Mouse (Mus musculus) regulatory T cell (primary cell): ENCODE data around the gene Pdia2.
"Not testable (repeated sequence)": the region's sequence is repeated elsewhere in the genome, so short reads cannot be mapped to it uniquely, and the experiment has no call there.

ENCODE experiments used
- in situ Hi-C: fragments of 300-600 bp; cut with MboI, MseI; formaldehyde crosslinking; loops from one replicate; pipeline ENCODE4 v1.15.1; 2025; ENCODE audit warnings: high pct_unique_total_duplicates

Gene Pdia2

DNA sequence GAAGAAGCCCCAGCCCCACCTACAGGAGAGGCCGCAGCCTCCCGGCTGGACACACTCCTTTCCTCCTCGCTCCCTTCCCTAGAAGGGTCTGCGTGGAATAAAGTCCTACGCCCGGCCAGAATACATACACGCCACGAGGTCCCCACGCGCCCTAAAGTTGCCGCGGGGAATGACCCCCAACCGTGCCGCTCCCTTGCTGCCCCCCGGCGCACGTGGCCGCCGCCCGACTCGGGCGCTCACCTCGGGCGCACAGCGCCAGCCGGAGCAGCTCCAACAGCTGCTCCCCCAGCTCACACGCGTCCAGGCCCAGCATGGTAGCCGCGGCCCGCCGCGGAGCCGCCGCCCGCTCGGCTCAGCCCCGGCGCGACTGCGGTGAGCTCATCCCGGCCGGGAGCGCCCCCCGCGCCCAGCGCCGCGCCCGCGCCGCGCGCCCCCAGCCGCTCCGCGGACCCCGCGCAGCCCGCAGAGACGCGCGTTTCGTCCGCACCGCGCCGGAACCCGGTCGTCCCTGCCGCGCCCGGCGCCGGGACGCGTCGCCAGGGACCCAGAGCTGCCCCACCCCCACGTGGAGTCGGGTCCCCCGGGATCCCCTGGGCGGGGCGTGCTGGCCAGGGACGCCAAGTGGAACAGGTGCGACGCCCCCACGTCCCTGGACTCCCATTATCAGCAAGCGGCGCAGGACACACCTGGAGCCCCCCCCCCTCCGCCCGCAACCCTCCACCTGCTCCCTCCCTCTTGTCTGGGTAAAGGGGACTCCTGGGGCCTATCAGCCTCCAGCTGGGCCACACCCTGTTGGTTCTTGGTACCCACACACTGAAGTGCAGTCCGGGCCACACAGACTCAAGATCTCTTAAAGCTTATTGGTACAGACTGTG, 2.2 kb upstream of the Pdia2 start:
- in situ Hi-C loops, result no loop called here

DNA sequence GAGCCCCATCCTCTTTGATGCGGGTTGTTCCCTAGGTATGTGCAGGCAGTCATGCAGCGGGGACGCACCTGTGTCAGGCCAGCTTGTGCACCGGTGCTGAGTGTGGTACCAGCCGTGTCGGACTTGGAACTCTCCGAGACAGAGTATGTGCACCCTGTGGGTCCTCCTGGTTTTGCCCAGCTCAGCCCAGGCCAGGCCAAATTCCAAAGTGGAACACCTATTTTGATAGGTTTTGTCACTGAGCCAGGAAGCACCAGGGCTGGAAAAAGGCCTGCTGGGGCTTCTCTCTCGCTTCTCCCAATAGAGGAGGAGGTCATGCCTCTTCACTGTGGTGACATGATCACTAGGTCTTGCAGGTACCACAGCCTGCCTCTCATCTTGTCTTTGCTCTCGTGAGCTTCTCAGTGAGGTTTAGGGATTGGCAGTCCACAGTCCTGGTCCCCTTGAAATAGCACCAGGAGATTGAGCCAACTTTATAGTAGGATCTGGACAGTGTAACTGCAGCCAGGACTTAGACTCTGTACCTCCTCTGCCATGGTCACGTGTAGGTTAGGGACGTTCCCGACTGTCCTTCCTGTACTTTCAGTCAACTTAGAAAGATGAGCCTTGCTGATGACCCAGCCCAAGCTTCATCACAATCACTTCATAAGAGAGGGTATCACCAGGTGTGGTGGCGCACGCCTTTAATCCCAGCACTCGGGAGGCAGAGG, 6.3 kb downstream of the Pdia2 start:
- in situ Hi-C loops, result no loop called here

DNA sequence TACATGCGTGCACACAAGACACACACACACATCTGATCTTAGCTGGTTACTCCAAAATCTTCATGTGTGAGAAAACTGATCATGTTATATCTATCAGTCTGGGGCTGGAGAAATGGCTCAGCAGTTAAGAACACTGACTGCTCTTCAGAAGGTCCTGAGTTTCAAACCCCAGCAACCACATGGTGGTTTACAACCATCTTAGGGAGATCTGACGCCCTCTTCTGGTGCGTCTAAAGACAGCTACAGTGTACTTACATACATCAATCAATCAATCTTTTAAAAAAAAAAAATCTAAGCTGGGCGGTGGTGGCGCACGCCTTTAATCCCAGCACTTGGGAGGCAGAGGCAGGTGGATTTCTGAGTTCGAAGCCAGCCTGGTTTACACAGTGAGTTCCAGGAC, 7.4 kb downstream of the Pdia2 start:
- in situ Hi-C loops, result not testable (repeated sequence)

DNA sequence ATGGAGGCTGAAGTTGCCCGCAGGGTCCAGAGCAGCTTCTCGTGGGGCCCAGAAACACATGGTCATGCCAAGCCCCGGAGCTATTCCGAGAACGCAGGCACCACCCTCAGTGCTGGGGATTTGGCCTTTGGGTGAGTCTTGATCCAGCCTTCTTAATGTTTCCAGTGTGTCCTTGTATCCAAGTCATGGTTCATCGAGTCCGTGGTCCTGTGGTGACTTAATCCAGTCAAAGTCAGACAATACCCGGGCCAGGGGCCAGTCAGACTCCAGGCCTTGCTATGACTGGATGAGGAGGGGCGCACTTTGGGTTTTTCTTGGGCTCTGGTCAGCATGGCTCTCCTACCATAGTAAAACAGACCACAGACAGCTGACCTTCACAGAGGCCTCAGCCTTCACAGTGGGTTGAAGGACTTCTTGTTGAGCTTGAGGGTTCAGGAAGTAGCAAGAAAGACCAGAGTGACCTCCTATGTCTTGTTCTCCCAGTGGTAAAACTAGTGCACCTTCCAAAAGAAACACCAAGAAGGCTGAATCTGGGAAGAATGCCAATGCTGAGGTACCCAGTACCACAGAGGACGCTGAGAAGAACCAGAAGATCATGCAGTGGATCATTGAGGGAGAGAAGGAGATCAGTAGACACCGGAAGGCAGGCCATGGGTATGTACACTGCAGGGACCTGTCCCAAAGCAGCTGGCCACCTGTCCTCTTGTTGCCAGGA, 10.6 kb downstream of the Pdia2 start:
- in situ Hi-C loops, result no loop called here

DNA sequence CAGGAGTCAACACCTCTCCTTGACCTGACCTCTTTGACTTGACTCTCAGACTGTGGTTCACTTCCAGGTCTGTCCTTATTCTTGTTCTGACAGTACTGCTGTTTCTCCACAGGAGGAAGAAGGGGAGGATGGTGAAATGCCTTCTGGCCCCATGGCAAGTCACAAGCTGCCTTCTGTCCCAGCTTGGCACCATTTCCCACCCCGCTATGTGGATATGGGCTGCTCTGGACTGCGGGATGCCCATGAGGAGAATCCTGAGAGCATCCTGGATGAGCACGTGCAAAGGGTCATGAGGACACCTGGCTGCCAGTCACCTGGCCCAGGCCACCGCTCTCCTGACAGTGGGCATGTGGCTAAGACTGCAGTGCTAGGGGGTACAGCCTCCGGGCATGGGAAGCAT, 11.3 kb downstream of the Pdia2 start:
- in situ Hi-C loops, result no loop called here

DNA sequence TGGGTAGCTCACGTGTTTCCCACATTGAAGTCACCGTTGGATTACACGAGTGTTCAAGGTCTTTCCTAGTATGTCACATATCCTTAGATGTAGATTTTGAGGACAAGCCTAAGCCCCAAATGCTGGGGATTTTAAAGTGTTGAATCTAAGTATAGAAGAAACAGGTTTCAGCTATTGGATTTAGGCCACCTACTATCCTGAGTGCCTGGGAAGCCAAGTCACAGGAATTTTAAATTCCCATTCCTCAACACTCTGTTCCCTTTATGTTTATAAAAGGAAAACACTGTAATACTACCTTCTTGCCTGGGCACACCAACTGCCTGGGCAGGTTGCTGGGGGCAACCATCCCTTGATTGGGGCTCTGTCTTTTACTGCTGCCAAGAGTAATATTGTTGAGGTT, 17.7 kb downstream of the Pdia2 start:
- in situ Hi-C loops, result no loop called here

DNA sequence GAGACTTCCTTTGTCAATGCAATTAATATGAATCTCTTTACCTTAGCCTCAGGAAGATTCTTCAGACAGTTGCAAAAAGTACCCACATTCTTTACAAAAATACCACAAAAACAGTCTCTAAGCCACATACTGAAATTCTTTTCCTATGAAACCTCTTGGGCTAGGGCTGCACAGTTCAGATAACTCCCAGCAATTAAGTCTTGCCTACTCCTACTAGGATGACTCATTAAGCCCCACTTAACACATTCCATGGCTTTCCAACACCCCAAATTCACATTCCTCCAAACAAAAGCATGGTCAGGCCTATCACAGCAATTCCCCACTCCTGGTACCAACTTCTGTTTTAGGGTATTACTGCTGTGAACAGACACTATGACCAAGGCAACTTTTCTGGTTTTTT, 20.3 kb downstream of the Pdia2 start:
- in situ Hi-C loops, result no loop called here

DNA sequence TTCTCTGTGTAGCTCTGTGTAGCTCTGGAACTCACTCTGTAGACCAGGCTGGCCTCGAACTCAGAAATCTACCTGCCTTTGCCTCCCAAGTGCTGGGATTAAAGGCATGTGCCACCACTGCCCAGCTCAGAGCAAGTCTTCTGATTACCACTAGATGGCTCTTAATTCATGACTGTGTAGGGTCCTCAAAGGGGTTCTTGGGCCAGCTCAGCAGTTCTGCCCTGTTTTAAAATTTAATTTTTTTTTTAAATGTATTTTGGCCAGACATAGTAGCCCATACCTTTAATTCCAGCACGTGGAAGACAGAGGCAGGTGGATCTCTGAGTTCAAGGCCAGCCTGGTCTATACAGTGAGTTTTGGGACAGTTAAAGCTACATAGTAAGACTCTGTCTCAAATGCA, 23.6 kb downstream of the Pdia2 start:
- in situ Hi-C loops, result not testable (repeated sequence)

DNA sequence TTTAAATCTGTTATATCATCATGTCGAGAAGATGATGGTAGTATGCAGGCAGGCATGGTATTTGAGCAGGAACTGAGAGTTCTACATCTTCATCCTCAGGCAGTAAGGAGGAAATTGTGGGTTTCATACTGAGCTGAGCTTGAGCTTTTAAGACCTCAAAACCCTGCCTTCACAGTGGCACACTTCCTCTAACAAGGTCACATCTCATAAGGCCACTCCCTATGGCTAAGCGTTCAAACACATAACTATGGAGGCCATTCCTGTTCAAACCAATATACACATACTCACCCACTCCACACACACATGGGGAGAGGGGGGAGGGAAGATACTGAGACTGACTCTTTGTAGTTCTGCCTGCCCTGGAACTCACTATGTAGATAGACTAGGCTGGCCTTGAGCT, 30.8 kb downstream of the Pdia2 start:
- in situ Hi-C loops, result no loop called here

DNA sequence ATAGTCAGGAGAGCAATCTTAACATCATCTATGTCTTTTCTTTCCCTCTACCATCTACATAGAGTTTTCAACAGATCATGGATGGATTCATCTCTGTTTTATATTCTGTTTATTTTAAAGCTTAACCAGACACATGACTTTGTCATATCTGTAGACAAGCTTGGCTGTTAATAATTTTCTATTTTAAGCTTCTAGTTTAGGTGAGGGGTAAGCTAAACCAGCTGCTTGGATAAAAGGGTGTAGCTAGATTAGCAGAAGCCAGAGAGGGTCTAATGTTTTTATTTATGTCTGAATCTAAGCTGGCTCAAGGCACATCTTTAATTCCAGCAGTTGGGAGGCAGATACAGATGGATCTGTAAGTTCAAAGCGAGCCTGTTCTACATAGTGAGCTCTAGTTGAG, 36.2 kb downstream of the Pdia2 start:
- in situ Hi-C loops, result no loop called here

DNA sequence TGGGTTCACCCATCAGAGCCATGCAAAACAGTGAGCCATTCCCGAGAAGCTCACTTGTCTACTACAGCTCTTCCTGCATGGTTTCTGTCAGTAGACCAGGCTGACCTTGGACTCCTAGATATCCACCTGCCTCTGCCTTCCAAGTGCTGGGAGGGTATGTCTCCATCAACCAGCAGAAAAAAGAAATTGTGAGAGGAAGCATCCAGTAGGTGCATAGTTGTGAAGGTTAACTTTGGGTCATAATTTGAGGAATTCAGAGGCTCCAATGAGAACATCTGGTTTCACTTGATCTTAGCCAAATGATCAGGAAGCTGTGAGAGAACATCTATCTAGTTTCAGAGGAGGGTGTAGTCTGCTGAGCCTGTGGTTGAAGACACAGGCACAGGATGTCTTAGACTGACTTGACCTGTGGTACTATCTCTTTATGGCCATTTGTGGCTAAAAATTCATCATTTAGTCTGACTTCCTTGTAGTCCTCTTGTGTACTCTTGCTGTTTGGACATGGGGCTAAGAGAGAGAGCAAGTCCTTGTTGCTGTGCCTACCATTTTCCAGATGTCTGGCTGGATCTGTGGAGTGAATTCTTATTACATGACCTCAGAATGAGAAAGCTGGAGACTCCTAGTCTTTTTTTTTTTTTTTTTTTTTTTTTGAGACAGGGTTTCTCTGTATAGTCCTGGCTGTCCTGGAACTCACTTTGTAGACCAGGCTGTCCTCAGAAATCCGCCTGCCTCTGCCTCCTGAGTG, 46.8 kb downstream of the Pdia2 start:
- in situ Hi-C loops, result no loop called here

DNA sequence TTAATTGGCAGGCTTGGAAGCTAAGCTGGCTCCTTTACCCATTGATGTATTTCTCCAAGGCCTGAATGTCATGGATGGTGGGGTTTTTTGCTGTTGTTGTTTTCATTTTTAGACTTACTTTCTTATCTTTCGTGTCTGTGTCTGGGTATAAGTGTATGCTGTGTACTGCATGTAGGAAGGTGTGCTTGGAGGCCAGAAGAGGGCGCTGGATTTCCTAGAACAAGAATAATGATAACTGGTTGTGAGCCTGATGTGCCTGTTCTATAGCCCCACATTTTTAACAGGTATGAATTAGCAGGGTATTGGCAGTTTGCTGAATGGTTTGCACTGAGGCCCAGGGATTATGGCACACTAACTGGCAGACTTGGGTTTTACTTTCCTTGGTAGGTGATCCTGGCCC, 49.8 kb downstream of the Pdia2 start:
- in situ Hi-C loops, result no loop called here
